Mouse (Mus musculus): ENCODE measurements around the gene Ugt1a8. TPM values are rescaled to one million over a fixed set of nuclear protein-coding genes. Genes with fewer than 3 reads are reported as not detected.
"Not testable (repeated sequence)": the region's sequence is repeated elsewhere in the genome, so short reads cannot be mapped to it uniquely, and the experiment has no call there.

Gene Ugt1a8
- total RNA-seq, 2 experiments from 2014 or later, result not detected

DNA sequence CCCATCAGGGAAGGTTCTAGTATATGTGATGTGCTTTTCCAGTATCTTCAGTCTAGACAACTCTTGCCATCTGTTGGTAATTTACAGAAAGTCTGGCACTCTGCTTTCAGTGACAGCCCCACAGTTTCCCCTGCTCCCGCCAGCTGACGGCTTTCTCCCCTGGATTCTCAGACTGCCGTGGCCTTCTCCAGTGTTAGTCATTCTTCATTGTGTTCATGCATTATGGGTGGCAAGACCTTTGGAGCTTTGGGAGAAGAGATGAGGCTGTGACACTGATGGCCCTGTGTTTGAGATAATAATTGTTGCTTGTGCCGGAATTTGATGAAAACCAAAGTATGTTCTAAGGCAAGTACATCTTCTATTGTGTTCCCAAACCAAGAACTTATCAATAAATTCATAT is 131.0 kb downstream of the Ugt1a8 start:
- peak in 1 of 2 experiments; percentile 2 for DNase-seq (ENCODE audit: low spot score in 2 of 2)

DNA sequence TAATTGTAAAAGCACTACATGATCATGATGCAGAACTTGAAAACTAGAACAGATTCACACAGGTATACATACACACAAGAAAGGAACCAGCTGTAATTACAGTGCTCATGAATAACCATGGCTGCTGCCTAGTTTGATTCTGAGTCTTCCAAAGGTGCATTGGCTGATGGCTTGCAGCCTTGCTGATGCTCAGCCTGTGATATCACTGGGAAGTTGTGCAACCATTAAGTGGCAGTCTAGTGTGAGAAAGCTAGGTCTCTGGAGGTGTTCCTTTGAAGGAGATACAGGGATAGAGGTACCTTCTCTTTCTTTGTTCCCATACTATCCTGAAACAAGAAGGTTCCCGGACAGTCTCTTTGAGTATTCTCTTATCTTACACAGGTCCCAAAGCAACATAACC is 131.4 kb downstream of the Ugt1a8 start:
- DNase-seq (ENCODE audit: low spot score in 2 of 2), result peak in 1 of 2 experiments; percentile 2

DNA sequence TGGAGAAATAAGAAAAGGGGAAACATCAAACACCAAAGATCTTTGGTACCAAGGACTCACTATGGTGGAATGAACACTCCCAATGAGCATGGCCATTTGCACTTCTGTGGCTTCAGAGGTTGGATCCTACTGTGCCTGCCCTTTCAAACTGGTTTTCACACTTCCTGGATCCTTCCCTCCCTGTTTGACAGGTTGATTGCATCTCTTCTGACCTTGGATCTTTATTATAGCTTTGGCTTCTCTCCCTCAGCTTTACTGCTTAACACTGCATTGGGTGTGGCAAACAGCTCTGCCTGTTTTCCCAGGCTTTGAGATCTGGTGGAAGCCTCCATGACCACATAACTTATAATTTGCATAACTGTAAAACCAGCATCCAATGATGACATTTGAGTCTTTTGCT is 132.7 kb downstream of the Ugt1a8 start:
- DNase-seq (ENCODE audit: low spot score in 2 of 2), result peak in 1 of 2 experiments; percentile 1

DNA sequence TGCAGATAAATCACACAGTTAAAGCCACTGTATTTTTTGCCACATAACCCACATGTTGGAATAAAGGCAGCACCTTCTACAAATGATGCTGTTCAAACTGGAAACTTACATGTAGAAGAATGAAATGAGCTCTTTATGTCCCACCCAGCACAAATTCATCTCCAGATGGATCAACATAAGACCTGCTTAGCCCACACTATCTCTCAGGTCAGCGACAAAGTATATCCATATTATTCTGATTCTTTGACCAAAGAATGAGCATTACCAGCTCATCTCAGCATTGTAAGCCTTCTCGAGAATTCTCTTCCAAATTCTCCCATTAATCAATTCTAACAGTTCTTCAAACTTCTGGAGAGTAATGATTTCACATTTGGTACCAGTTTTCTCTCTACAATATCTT is 134.6 kb downstream of the Ugt1a8 start:
- no peak for DNase-seq (ENCODE audit: low spot score in 2 of 2)

DNA sequence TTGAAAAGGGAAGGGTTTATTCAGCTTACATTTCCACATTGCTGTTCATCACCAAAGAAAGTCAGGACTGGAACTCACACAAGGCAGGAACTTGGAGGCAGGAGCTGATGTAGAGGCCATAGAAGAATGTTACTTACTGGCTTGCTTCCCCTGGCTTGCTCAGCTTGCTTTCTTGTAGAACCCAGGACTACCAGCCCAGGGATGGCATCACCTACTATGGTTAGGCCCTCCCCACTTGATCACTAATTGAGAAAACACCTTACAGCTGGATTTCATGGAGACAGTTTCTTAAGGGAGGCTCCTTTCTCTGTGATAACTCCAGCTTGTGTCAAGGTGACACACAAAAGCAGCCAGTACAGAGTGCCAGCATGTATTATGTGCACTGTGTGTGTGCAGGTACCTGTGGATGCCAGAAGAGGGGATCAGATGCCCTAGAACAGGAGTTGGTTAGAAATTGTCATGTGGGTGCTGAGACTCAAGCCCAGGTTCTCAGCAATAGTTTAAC is 135.4 kb downstream of the Ugt1a8 start:
- DNase-seq (ENCODE audit: low spot score in 2 of 2), result peak in 1 of 2 experiments; percentile 4

DNA sequence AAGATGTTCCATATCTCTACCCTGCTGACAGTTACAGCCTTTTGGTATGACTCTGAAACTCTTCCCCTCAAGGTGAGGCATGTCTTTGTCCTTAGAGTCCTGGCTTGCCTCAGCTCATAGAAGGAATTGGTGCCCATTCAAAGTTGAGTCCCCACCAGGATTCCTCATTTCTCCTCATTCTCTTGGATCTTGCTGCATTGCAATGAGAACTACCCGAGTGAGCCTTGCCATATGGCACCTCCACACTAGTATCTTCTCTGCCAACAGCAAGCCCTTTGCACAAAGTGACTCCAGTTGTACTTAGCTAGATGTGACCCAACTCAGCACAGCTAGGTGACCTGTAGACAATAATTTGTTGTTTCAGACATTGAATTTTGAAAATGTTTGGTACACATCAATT is 136.0 kb downstream of the Ugt1a8 start:
- peak in 1 of 2 experiments; percentile 18 for DNase-seq (ENCODE audit: low spot score in 2 of 2)

DNA sequence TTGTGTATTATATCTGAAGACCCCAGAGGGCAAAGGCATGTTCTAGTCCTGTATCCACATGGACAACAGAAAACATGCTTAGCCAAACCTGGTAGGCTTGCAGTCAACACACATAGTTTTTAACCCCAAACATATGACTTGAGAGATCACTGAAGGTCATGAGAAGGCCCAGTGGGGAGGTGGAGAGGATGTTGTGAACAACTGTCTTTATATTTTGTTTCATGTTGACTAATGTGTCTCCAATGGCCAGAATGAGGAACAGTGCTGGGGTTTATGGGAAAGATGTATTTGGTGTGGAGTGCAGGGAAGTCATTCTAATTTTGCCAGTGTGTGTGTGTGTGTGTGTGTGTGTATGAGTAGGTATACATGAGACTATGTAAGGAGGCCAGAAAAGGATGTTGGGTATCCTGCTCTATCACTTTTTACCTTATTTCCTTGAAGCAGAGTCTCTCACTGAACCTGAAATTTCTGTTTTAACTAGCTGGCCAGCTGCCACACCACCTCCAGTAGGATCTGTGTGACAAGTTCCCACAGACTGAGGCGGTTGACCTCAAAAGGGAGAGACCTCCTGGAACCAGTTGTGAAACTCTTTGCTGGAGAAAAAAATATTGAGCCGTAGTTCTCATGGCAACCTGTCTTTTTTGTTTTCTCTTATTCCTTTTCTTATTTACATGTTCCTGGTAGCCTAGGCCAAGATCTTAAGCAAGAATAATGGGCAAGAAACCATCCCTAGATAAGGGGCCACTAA is 136.6 kb downstream of the Ugt1a8 start:
- peak in 1 of 2 experiments; percentile 3 for DNase-seq (ENCODE audit: low spot score in 2 of 2)

DNA sequence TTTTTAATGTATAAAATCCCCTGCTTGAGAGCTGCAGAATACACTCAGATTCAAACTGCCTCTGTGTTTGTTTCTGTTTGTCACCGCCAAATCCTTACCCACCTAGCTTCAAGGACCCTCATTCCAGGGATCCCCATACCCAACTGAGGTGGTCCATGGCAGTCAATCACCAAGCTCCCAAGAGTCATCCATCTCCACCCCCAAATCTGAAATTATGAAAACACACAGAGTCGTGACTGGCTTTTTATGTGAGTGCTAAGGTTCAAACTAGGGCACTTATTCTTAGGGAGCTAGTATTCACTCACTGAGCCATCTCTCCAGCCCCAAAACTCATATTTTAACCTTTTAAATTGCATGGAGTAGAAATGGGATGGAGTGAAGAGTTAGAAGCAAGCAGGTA is 137.7 kb downstream of the Ugt1a8 start:
- not testable (repeated sequence) for DNase-seq (ENCODE audit: low spot score in 2 of 2)

DNA sequence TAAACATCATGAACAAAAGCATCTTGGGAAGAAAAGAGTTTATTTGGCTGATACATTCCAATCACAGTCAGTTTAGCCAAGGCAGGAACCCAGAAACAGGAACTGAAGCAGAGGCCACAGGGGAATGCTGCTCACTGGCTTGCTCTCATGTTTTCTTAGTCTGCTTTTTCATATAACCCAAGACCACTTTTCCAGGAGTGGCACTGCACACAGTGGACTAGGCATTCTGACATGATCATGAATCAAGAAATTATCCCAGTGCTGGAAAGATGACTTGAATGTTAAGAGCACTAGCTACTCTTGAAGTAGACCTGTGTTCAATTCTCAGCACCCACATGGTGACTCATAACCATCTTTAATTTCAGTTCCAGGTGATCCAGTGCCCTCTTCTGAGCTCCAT is 138.1 kb downstream of the Ugt1a8 start:
- peak in 1 of 2 experiments; percentile 5 for DNase-seq (ENCODE audit: low spot score in 2 of 2)

DNA sequence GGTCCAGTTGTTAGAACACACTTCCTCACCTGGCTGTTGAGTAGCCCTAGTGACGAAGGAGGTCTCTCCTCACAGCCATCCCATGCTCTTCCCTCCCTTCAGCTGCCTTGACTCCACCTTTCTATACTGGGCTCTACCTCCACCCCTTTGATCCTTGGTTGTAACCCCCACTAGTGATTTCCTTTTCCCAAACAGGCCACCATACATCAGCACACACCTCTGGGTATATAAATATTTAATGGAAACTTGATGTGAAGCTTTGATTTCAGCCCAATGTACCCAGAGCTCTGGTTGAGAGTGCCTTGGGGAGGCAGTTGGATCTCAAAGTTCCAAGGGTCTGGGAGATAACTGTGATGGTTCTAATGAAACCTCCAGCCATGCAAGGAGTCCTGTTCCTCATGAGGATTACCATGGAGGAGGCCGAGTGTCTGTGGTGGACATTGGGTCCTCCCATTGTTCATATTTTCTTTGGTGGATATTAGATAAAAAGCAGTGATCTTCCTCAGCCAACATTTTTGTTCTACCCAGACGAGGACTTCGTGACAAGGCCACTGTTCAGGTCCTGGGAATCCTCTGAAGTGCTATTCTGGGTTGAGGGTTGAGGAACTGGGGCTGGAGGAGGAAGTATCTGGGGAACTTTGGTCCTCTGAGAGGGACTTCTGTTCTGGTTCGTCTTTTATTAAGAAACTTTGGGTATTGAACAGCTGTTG is 139.2 kb downstream of the Ugt1a8 start, which contains the start of gene Mroh2a:
Mroh2a (plus strand) TSS at position 317 of the 710 bp plus-strand sequence.
- DNase-seq (ENCODE audit: low spot score in 2 of 2), result no peak

DNA sequence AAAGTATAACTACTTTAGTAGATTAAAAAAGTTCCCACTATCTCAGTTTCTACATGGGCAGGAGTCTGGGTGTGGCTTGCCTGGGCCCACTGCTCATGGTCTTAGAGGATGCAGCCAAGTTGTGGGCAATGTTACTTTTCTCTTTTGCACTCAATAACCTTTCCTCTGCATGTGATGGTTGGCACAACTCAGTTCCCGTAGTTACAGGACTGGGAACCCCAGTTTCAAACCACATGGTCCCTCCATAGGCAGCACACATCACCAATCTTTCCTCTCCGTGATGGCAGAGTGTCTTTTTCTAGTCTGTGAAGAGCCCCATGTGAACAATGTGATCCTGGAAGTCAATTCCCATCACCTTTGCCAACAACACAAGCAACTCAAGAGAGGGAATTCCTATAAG is 139.9 kb downstream of the Ugt1a8 start:
- no peak for DNase-seq (ENCODE audit: low spot score in 2 of 2)

DNA sequence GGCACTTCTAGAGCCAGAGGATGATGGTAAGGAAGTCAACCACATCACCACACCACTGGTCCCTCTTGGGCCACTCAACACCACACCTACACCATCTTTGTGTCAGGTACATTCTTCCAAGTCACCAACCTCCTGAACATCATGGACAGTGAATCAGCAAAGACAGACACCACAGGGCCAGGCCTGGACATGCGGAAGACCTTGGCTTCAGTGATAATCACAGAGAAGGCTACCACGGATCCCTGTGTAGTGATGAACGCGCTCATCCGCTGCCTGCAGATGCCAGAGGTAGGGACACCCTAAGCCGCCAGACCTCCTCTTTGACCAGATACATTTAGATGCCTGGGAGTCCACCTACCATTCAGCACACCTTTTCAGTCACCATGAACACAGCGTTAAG is 140.5 kb downstream of the Ugt1a8 start:
- DNase-seq (ENCODE audit: low spot score in 2 of 2), result no peak

DNA sequence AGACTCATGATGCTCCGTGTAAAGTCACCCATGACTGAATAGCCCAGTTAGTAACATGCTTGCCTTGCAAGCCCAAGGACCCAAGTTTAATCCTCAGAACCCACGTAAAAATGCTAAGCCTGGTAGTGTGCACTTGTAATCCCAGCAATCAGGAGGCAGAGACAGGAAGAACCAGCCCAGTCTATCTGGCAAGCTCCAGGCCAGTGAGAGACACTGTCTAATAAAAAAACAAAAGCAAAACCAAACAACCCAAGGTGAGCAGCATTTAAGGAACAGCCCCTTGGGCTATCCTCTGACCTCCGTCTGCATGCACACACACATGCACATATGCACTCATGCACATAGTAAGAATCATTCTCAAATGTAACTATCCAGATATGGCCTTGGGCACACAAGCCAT is 142.0 kb downstream of the Ugt1a8 start:
- DNase-seq (ENCODE audit: low spot score in 2 of 2), result no peak

DNA sequence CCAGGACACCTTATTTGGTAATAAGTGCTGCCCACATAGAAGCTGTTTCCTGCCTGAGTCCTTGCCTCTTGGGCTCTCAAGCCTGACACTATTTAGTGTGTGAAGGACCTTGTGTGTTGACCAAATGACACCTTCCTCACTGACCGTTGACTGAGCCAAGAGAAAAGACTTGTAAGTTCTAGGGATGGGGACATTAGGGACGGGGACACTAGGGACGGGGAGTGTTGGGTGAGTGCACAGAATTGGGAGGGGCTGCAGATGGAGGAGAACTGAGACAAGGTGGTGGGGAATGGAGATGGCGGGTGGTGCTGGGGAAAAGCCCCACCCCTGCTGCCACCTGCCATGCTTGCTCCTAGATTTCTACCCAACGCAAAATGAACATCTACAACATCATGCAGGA is 142.4 kb downstream of the Ugt1a8 start:
- DNase-seq (ENCODE audit: low spot score in 2 of 2), result no peak

DNA sequence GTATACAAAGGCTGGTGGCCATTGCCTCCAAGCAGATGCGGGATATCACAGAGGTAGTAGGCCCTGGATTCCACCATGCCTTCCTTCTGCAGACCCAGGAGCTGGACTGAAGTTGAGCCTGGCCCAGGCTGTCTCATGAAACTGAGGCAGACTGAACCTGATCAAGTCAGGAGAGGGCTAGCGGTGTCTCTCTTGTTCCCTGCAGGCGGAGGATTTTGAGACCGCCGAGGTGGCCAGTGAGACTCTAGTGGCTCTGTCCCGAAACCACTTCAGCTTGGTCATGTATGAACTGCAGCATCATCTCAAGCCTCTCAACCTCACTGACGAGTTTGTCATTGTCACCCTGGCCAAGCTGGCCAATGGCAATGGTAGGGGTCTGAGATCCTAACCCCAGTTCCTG is 142.8 kb downstream of the Ugt1a8 start:
- DNase-seq (ENCODE audit: low spot score in 2 of 2), result no peak

DNA sequence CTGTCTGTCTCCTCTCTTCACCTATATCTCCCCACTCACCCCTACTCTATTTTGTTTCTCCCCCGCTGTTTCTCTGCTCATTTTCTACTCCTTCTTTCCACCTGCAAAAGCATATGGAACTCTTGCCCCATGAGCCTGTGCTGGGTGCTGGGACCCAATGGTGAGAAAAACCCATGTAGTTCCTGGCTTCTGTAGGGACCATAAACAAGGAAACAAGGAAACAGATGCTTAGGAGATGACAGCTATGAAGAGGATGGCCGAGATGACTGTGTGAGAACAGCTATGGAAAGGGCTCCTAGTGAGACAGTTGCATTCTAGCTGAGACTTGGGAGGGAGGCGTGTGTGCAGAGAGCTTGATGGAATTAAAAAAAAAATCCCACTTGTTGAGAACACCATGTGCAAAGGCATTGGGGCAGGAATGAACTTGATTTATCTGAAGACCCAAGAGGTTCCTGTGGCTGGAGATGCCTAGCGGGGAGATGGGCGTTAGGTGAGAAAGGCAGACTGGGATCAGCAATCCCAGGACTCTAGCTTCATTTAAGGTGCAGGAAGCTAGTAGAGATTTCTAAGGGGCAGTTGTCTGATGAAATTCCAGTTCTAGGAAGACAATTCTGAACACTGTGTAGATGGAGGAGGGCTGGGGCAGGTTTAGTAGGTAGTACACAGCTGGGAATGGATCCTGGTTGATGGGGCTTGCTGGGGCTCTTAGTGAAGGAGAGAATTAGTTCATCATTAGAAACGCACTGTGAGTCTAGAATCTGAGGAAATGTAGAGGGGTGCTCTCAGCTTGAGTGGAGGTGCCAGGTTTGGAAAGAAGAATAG is 143.6 kb downstream of the Ugt1a8 start:
- DNase-seq (ENCODE audit: low spot score in 2 of 2), result no peak

DNA sequence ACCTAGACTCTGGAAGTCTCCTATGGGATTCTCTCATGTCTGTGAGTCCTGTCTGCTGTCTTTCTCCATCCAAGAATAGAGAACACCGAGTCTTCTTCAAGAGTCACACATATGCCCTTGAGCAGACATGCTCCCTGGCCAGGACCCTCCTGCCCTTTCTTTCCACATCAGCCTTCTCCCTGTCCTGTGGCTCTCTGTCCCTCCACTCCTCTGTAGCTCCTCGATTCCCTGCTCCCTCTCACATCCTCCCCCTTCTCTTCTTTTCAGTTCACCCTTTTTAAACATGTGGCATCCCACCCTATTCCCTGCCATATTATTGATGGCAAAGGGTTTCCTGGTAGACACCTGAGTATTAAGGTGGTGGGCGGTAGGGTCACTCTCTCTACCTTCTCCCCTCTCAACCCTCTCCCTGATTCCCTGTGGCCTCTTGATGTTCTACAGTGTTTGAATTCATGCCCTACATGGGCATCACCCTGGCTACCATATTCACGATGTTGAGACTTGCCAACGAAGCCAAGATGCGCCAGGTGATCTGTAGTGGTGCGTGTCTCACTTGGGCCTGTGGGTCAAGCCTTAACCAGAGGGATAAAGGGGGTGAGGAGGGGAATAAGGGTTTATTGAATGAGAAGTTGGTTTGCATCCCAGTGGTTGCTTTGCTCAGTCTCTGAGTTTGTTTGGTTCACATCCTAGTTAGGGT is 144.3 kb downstream of the Ugt1a8 start:
- DNase-seq (ENCODE audit: low spot score in 2 of 2), result no peak

DNA sequence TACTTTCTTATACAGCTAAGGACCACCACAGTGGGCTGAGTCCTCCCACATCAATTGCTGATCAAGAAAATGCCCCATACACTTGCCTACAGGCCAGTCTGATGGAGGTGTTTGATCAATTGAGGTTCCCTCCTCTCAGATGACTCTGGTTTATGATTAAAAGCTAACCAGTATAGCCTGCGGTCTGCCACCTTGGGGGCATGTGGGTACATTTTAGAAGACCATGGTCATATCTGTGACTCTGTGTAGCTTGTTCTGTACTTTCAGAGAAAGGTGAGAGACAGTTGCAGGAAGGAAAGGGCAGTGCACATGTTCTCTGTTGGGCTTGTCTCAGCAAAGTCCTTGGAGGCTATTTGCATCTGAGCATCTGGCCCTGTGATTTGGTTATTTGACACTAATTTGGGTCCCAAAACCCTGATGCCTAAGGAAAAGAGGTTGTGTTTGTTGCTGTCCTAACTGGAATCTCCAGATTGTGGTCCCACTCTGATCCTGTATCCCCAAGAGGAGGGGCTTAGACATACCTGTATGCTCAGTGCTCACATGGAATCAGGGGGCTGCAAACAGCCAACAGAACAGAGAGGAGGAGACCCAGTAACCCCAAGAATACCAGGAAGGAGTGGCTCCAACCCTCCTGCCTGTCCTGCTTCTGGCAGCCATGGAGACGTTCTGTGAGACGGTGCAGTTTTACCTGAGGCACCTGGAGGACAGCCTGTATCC is 145.2 kb downstream of the Ugt1a8 start:
- DNase-seq (ENCODE audit: low spot score in 2 of 2), result no peak

DNA sequence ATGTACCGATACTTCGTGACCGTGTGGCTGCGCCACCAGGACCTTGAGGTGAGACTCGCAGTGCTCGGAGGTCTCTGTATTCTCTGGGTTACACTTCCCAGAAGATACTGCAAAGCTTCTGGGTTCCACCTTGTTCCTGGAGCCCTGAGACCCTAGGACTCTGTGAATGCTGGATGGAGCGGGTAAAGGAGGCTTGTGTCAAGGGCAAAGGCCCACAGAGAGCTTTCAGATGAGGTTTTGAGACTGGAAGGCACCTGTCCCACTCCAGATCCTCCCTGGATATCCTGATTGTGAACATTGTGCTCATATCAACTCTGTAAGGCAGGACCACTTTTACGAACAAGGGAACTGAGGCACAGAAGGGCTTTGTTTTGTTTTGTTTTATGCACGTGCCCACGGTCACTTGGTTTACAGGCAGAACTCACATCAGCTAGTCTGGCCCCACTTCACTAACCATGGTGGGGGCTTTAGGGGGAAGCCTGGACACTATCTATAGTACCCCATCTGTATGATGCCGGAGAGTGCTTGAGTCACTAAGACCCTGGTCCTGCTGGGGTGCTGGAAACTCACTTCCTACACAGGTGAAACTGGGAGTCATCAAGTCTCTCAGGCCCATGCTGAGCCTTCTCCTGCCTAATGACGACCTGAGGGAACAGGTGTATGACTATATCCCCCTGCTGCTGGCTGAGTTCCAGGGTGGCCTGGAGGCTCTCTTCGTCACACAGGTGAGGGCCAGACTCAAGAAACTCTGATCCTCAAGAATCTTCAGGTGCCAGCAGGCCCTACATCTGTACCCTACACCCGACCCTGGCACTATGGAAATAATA is 146.0 kb downstream of the Ugt1a8 start:
- no peak for DNase-seq (ENCODE audit: low spot score in 2 of 2)

Measured in layer of hippocampus, adult 18-20 months (tissue).